Mouse (Mus musculus) gonadal fat pad, adult 2 months (tissue): ENCODE measurements around the gene Gm49450. TPM values are rescaled to one million over a fixed set of nuclear protein-coding genes. Genes with fewer than 3 reads are reported as not detected.

Experiments used
- DNase-seq: peaks from one replicate; pipeline ENCODE4 v3.0.0-alpha.2; 2012; ENCODE audit warnings: low read depth
- polyA plus RNA-seq: library from polyadenylated mRNA; depleted of rRNA; stranded (reverse); fragments of >200 nt; gene quantifications from 2 replicates; pipeline ENCODE4 v1.2.3, GENCODE M21; 2012; rRNA removed

Gm49450 gene
- polyA plus RNA-seq, 1 experiment: 151 TPM

GRCm38 (mm10) chr15:98891907-98892606 lies 61.3 kb downstream of the Gm49450 start:
- no peak for DNase-seq

DNA sequence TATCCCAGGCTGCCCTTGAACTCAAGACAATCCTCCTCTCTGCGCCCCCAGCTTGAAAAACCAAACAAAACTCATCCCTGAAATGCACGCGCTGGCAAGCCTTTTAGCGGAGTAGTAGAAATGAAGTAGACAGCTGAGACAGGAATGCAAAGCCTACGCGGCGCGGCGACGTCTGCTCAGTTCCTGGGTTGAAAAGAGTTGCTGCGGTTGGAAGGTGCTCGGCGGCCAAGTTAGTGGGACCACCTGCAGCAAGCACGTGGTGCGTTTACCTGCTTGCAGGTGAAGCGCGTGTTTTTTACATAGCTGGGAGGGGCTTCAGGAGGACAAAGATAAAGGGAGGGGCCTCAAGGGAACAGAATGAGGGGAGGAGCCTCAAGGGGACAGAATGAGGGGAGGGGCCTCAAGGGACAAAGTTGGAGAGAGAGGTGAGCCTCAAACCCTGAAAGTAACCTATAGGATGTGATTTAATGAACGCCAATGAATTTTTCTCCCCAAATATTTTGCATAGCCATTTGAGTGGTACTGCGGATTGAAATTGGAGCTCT lies 62.1 kb downstream of the Gm49450 start:
- DNase-seq: no peak

DNA sequence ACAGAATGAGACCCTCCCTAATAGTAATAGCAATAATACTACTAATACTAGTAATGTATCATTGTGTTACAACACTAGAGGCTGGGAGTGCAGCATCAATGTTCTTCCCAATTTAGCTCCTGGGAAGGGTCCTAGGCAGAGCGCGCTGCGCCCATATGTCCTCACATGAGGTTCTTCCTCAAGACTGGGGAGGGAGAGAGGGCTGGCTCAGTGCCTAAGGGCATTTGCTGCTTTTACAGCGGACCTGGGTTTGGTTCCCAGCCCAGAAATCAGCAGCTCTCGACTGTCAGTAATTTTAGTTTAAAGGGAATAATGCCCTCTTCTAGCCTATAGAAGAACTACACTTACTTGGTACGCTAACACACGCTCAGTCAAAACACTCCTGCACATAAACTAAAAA lies 65.8 kb downstream of the Gm49450 start:
- no peak for DNase-seq

DNA sequence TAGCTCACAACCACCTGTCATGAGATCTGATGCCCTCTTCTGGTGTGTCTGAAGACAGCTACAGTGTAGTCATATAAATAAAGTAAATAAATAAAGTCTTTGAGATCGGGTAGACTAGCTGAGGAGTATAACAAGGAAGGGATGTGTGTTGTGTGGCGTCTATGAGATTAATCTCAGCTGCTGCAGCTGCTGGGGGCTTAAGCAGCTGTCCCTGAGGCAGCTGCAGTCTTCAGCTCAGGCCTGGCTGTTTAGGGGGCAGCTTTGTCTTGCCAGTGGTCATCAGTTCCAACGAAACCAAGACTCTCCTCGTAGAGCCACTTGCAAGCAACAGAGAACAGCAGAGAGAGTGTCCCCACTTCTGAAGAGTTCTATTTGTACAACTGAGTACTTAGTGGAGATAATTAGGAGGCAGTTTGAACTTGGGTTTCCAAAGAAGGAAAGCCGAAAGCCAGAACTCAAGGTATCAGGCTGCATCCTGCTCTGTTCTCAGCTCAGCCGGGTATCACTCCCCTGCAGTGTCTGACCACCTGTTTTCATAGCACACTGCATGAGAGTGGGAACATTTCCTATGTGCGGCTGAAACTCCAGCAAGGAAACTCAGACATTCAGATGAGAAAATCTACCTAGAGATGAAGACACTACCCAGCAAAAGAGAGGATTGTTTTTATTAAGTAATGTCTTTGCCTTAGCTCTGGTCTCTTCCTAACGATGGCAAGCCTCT lies 66.5 kb downstream of the Gm49450 start:
- DNase-seq: no peak

DNA sequence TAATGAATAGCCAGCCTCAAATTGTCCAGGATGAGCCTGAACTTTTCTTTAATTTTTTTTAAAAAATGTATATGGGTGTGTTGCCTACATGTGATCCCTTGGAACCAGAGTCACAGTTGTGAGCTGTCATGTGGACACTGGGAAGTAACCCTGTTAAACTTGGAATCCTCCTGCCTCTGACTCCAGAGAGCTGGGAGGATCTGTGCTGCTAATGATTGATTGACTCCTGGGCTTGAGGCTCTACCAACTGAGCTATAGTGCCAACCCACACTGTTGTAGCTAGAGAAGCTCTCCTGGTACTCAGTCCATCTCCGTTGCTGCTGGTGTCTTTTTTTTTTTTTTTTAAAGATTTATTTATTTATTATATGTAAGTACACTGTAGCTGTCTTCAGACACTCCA lies 69.2 kb downstream of the Gm49450 start:
- DNase-seq: no peak

DNA sequence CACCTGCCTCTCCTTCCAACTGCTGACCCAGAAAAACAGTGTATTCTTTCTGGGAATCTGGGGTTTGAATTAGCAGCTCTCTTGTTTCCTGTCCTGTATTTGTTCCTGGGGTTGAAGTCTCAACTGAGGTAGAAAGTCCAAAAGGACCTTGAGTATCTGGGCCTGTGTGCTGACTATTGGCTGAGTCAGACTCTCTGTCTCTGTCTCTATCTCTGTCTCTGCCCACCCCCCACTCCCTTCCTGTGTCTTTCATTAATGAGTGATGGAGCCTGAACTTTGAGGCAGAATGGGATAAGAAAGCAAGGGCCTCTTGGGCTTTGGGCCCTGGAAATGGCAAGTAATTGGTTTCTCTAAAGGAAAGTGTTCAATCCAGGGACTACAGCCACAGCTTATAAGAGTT lies 69.7 kb downstream of the Gm49450 start:
- no peak for DNase-seq

Other genes with a start within 250 kb of the Gm49450 start
- gene Ccdc65, start 245.3 kb downstream of the Gm49450 start, polyA plus RNA-seq: 0.73 and 1.6 TPM in 2 replicates
- gene Fkbp11, start 225.4 kb downstream of the Gm49450 start, polyA plus RNA-seq: 59.6 and 73.5 TPM in 2 replicates
- gene Arf3, start 190.3 kb downstream of the Gm49450 start, polyA plus RNA-seq: 149 and 209 TPM in 2 replicates
- 2.7 and 3.7 TPM in 2 replicates for gene Wnt10b, start 175.4 kb downstream of the Gm49450 start, polyA plus RNA-seq
- 0.05 TPM in 1 of 2 replicates, not detected in the other for gene Wnt1, start 163.7 kb downstream of the Gm49450 start, polyA plus RNA-seq
- 0.05 and 0.11 TPM in 2 replicates for gene Ddn, start 144.1 kb downstream of the Gm49450 start, polyA plus RNA-seq
- 83.3 and 101 TPM in 2 replicates for gene Prkag1, start 122.0 kb downstream of the Gm49450 start, polyA plus RNA-seq
- gene Kmt2d, start 82.3 kb downstream of the Gm49450 start, polyA plus RNA-seq: 14.9 and 24.3 TPM in 2 replicates
- gene Rhebl1, start 59.0 kb downstream of the Gm49450 start, polyA plus RNA-seq: 1.8 and 3.2 TPM in 2 replicates
- 1.7 and 2.1 TPM in 2 replicates for gene Dhh, start 55.0 kb downstream of the Gm49450 start, polyA plus RNA-seq
- gene Lmbr1l, start 35.3 kb downstream of the Gm49450 start, polyA plus RNA-seq: 37.5 and 42.9 TPM in 2 replicates
- gene Tuba1b, start 19.0 kb downstream of the Gm49450 start, polyA plus RNA-seq: 1,607 and 3,142 TPM in 2 replicates
- gene Tuba1a, start 152 bp upstream of the Gm49450 start, polyA plus RNA-seq: 538 and 2,258 TPM in 2 replicates
- 213 and 263 TPM in 2 replicates for gene Tuba1c, start 76.3 kb upstream of the Gm49450 start, polyA plus RNA-seq
- gene Prph, start 101.6 kb upstream of the Gm49450 start, polyA plus RNA-seq: 0.06 and 0.32 TPM in 2 replicates
- gene Troap, start 121.0 kb upstream of the Gm49450 start, polyA plus RNA-seq: 2.3 and 3.0 TPM in 2 replicates
- gene C1ql4, start 134.3 kb upstream of the Gm49450 start, polyA plus RNA-seq: 1.8 and 2.1 TPM in 2 replicates
- gene Dnajc22, start 139.6 kb upstream of the Gm49450 start, polyA plus RNA-seq: 5.8 and 7.6 TPM in 2 replicates
- 14.7 and 15.2 TPM in 2 replicates for gene Spats2, start 172.4 kb upstream of the Gm49450 start, polyA plus RNA-seq